Mouse (Mus musculus): ENCODE measurements around the gene Sstr2. TPM values are rescaled to one million over a fixed set of nuclear protein-coding genes. Genes with fewer than 3 reads are reported as not detected.

Gene Sstr2
- polyA plus RNA-seq, 1 experiment from 2014 or later = 0.99 TPM

DNA sequence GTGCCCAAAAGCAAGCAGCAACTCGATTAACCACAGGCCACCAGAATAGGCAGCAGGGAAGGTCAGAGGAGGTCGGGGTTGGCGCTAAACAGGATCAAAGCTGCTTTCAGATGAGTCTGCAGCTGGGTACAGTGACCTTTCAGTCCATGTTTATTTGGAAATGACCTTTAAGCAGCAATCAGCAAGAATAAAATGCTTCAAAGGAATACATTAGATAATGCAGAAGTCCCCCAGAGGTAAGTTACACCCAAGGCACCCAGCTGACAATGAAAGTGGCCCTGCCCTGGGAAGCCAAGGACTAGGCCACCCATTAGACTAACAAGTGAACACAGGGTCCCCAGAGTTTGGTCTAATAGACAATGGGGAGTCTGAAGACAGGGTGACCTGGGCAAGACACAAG lies 30.2 kb upstream of the Sstr2 start:
- no peak for TF ChIP-seq CTCF (IDR thresholded peaks at IDR 0.05; ENCODE audit: low read depth)
- no peak overlapping the region for H3K27ac ChIP-seq (ENCODE audit: low read depth, low read length)
- H3K36me3 ChIP-seq (ENCODE audit: control insufficient read depth, insufficient read depth) = no peaks in the 10 kb centered on the region
- no peaks in the 10 kb centered on the region for H3K9me3 ChIP-seq (ENCODE audit: control insufficient read depth)
- H3K27me3 ChIP-seq (replicated peaks; ENCODE audit: control insufficient read depth, insufficient read depth, low read length) = no peaks in the 10 kb centered on the region
- no peaks in the 10 kb centered on the region for H3K4me1 ChIP-seq (replicated peaks; ENCODE audit: control insufficient read depth, insufficient read depth, low read length)
- H3K9ac ChIP-seq (ENCODE audit: low read depth, low read length) = no peak overlapping the region
- ATAC-seq = no peak
- H3K4me3 ChIP-seq (ENCODE audit: low read depth, low read length) = no peak overlapping the region
- no peak overlapping the region for H3K4me2 ChIP-seq (replicated peaks; ENCODE audit: low read depth)
- WGBS = 54% methylated on average over 3 of the region's 3 CpGs

DNA sequence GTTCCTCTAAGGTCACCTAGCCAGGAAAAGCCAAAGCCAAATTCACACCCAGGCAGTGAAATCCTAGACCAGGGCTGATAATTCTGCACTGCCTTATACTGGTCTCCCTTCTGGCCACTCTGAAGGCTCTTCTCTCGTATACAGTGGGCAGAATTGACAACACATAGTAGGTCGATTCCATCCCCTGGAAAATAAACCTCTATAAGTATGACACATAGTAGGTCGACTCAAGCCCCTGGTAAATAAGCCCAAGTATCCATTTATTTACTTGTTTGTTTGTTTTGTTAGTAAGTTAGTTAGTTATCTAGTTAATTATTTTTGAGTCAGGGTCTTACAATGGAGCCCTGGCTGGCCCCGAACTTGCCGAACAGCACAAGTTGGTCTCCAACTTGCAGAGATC lies 24.0 kb upstream of the Sstr2 start:
- H3K27me3 ChIP-seq (replicated peaks; ENCODE audit: control insufficient read depth, insufficient read depth, low read length) = no peaks in the 10 kb centered on the region

GRCm38 (mm10) chr11:113597632-113598031 lies 21.5 kb upstream of the Sstr2 start:
- 86% methylated on average over 3 of the region's 3 CpGs for WGBS
- Histone ChIP-seq H3K4me3 (ENCODE audit: low read depth, low read length) (no peak overlapping the region), H3K9ac (ENCODE audit: low read depth, low read length) (no peak overlapping the region), H3K27me3 (replicated peaks; ENCODE audit: control insufficient read depth, insufficient read depth, low read length) (no peaks in the 10 kb centered on the region), H3K4me2 (replicated peaks; ENCODE audit: low read depth) (no peak overlapping the region), H3K9me3 (ENCODE audit: control insufficient read depth) (no peaks in the 10 kb centered on the region), H3K27ac (ENCODE audit: low read depth, low read length) (no peak overlapping the region), H3K4me1 (replicated peaks; ENCODE audit: control insufficient read depth, insufficient read depth, low read length) (no peaks in the 10 kb centered on the region), H3K36me3 (ENCODE audit: control insufficient read depth, insufficient read depth) (no peaks in the 10 kb centered on the region)
- TF ChIP-seq CTCF (IDR thresholded peaks at IDR 0.05; ENCODE audit: low read depth) = no peak
- ATAC-seq = no peak

More for the DNA sequence above, 24.0 kb upstream of the Sstr2 start:
- 89% methylated on average over 5 of the region's 5 CpGs for WGBS
- H3K9ac ChIP-seq (ENCODE audit: low read depth, low read length) = no peak overlapping the region
- H3K4me3 ChIP-seq (ENCODE audit: low read depth, low read length) = no peak overlapping the region
- no peaks in the 10 kb centered on the region for H3K9me3 ChIP-seq (ENCODE audit: control insufficient read depth)
- H3K4me1 ChIP-seq (replicated peaks; ENCODE audit: control insufficient read depth, insufficient read depth, low read length) = no peaks in the 10 kb centered on the region
- no peaks in the 10 kb centered on the region for H3K36me3 ChIP-seq (ENCODE audit: control insufficient read depth, insufficient read depth)
- H3K4me2 ChIP-seq (replicated peaks; ENCODE audit: low read depth) = no peak overlapping the region
- no peak overlapping the region for H3K27ac ChIP-seq (ENCODE audit: low read depth, low read length)
- ATAC-seq = no peak
- no peak for TF ChIP-seq CTCF (IDR thresholded peaks at IDR 0.05; ENCODE audit: low read depth)

DNA sequence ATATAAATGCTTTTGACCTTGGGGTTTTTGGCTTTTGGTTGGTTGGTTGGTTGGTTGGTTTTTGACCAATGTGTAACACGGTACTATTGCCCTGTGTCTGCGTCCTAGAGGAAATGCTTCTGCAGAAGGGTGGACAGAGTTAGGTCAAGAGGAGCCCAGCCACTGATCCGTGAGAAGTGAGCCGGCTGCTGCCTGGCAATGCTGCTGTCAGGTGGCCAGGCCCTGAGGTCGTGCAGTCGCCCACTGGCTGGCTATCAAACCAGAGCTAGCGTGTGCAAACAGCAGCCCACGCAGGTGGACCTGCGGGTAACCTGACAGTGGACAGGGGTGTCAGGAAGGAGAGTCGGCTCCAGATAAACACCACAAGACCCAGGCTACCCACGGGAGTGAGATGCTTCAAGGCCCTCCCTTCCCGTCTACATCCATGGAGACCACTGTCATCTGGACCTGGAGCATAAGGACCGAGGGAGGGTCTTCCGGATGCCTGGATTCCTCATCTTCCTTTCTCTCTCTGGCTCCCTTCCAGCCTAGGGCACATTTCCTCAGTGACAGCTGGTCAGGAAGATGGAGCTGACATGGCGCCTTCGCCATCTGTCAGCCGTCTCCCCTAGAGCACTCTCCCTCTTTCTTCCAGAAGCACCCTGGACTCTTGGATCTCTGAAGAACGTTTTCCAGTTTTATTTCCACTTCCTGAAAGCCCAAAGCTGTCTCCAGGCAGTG lies 18.5 kb upstream of the Sstr2 start:
- no peak overlapping the region for H3K4me3 ChIP-seq (ENCODE audit: low read depth, low read length)
- no peak for TF ChIP-seq CTCF (IDR thresholded peaks at IDR 0.05; ENCODE audit: low read depth)
- H3K36me3 ChIP-seq (ENCODE audit: control insufficient read depth, insufficient read depth) = no peaks in the 10 kb centered on the region
- H3K9me3 ChIP-seq (ENCODE audit: control insufficient read depth) = no peaks in the 10 kb centered on the region
- ATAC-seq = no peak
- no peak overlapping the region for H3K27ac ChIP-seq (ENCODE audit: low read depth, low read length)
- H3K4me2 ChIP-seq (replicated peaks; ENCODE audit: low read depth) = no peak overlapping the region
- 83% methylated on average over 18 of the region's 18 CpGs for WGBS
- no peak overlapping the region for H3K9ac ChIP-seq (ENCODE audit: low read depth, low read length)
- no peaks in the 10 kb centered on the region for H3K27me3 ChIP-seq (replicated peaks; ENCODE audit: control insufficient read depth, insufficient read depth, low read length)
- no peaks in the 10 kb centered on the region for H3K4me1 ChIP-seq (replicated peaks; ENCODE audit: control insufficient read depth, insufficient read depth, low read length)

GRCm38 (mm10) chr11:113601616-113602343 lies 17.4 kb upstream of the Sstr2 start:
- 61% methylated on average over 12 of the region's 12 CpGs for WGBS
- H3K27me3 ChIP-seq (replicated peaks; ENCODE audit: control insufficient read depth, insufficient read depth, low read length) = no peaks in the 10 kb centered on the region
- no peaks in the 10 kb centered on the region for H3K9me3 ChIP-seq (ENCODE audit: control insufficient read depth)
- no peak overlapping the region for H3K4me2 ChIP-seq (replicated peaks; ENCODE audit: low read depth)
- H3K4me1 ChIP-seq (replicated peaks; ENCODE audit: control insufficient read depth, insufficient read depth, low read length) = no peaks in the 10 kb centered on the region
- no peak for TF ChIP-seq CTCF (IDR thresholded peaks at IDR 0.05; ENCODE audit: low read depth)
- no peak overlapping the region for H3K4me3 ChIP-seq (ENCODE audit: low read depth, low read length)
- no peaks in the 10 kb centered on the region for H3K36me3 ChIP-seq (ENCODE audit: control insufficient read depth, insufficient read depth)
- no peak overlapping the region for H3K27ac ChIP-seq (ENCODE audit: low read depth, low read length)
- no peak overlapping the region for H3K9ac ChIP-seq (ENCODE audit: low read depth, low read length)
- no peak for ATAC-seq

DNA sequence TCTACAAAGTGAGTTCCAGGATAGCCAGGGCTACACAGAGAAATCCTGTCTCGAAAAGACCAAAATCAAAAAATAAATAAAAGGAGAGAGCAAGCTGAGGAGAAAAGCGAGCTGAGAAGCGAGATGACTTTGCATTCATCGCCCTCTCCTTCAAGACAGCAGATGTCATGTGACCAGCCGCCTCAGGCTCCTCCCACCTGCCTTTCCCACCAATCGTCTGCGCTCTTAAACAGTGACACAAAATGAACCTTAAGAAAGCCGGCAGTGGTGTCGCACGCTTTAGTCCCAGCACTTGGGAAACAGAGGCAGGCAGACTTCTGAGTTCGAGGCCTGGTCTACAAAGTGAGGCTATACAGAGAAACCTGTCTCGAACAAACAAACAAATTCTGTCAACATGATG lies 11.6 kb upstream of the Sstr2 start:
- Histone ChIP-seq H3K4me1 (replicated peaks; ENCODE audit: control insufficient read depth, insufficient read depth, low read length) (no peaks in the 10 kb centered on the region), H3K4me2 (replicated peaks; ENCODE audit: low read depth) (no peak overlapping the region), H3K9ac (ENCODE audit: low read depth, low read length) (no peak overlapping the region), H3K27ac (ENCODE audit: low read depth, low read length) (no peak overlapping the region), H3K27me3 (replicated peaks; ENCODE audit: control insufficient read depth, insufficient read depth, low read length) (no peaks in the 10 kb centered on the region), H3K36me3 (ENCODE audit: control insufficient read depth, insufficient read depth) (no peaks in the 10 kb centered on the region), H3K4me3 (ENCODE audit: low read depth, low read length) (no peak overlapping the region), H3K9me3 (ENCODE audit: control insufficient read depth) (no peaks in the 10 kb centered on the region)
- ATAC-seq = no peak
- no peak for TF ChIP-seq CTCF (IDR thresholded peaks at IDR 0.05; ENCODE audit: low read depth)
- WGBS = 97% methylated on average over 12 of the region's 12 CpGs
